Mouse (Mus musculus): ENCODE results near the gene Olfr1383. TPM values are rescaled to one million over a fixed set of nuclear protein-coding genes. Genes with fewer than 3 reads are reported as not detected.

Olfr1383 gene
- polyA plus RNA-seq (2015; fragmentation: Illumina TruSeq; extraction: RNeasy Lipid Tissue Mini Kit (QIAGEN cat#74804); ENCODE audit: insufficient read depth, low read depth, low replicate concordance), result not detected

DNA sequence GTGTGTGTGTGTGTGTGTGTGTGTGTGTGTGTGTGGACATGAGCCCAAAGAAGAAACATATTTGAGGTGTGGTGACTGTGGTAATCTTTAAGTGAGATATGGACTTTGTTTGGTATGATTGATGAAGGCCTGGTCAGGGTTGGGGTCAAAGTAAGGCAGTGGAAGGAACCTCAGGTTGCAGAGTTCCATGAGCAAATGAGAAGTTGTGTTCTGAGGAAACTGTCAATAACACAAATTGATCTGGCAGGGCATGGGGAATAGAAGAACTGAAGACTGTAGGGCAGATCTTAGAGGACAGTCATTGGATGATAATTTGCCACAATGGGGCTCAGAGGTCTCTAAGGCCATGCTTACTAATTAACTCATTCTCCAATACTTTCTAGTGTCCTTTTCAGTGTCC is at the start of gene Olfr1383:
TSS of gene Olfr1383 (plus strand) at position 301 of the 400 bp plus-strand sequence.

DNA sequence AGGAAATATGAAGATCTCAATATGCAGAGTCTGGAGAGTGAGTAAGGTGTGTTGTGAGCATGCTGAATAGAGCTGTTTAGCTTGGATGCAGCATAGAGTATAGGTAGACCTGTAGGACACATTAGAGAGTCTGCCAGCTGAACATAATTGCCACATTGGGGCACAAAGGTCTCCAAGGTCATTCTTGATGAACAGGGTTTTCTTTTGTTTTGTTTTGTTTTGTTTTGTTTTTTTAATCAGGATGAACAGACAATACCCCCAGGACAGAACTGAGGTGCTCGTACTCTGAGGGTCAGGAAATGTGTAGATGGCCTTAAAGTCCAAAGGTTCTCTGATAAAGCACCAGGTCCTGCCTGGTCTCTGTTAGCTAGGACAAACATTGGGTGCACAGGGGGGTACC is 30.7 kb upstream of the Olfr1383 start, which contains the start of gene Olfr1385:
TSS of gene Olfr1385 (plus strand) at position 301 of the 400 bp plus-strand sequence.

DNA sequence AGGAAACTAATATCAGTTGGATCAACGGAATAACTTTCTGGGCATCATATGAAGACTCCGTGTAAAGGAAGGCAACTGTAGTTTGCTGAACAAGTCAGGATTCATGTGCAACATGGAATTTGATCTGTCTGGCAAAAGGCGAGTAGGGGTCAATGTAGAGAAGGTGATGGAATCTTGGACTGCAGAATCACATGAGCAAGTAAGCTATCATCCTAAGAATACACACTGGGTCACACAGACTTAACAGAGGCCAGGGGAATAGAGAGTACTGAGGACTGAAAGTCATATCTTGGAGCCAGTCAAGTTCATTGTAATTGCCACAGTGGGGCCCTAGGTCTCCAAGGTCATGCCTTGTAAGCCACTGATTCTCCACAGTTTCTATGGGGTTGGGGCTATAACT is 8.5 kb downstream of the Olfr1383 start, which contains the start of gene Olfr1382:
TSS of gene Olfr1382 (plus strand) at position 301 of the 400 bp plus-strand sequence.

DNA sequence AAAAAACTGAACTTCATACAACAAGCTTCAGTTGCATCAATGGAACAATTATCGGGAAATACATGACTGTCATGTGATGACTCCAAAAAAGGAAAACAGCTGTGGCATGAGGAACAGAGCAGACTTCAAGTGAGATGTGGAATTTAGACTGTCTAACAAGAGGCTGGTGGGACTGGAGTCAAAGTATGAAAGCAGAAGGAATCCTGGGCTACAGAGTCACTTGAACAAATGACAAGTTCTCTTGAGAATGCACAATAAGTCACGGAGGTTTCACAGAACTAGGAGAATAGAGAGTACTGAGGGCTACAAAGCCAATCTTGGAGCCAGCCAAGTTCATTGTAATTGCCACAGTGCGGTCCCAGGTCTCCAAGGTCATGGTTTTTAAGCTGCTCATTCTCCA is 23.7 kb downstream of the Olfr1383 start, which contains the start of gene Olfr1381:
TSS of gene Olfr1381 (plus strand) at position 301 of the 400 bp plus-strand sequence.

DNA sequence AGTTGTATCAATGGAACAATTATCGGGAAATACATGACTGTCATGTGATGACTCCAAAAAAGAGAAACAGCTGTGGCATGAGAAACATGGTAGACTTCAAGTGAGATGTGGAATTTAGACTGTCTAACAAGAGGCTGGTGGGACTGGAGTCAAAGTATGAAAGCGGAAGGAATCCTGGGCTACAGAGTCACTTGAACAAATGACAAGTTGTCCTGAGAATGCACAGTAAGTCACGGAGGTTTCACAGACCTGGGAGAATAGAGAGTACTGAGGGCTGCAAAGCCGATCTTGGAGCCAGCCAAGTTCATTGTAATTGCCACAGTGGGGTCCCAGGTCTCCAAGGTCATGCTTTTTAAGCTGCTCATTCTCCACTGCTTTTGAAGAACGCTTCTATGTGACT is 37.1 kb downstream of the Olfr1383 start, which contains the start of gene Olfr1380:
TSS of gene Olfr1380 (plus strand) at position 301 of the 400 bp plus-strand sequence.

Other genes with a start within 250 kb of the Olfr1383 start
- gene Olfr1393, start 241.3 kb upstream of the Olfr1383 start, polyA plus RNA-seq (2015; fragmentation: Illumina TruSeq; extraction: RNeasy Lipid Tissue Mini Kit (QIAGEN cat#74804); ENCODE audit: insufficient read depth, low read depth, low replicate concordance), result 0.37 TPM
- gene Olfr1392, start 234.4 kb upstream of the Olfr1383 start, polyA plus RNA-seq (2015; fragmentation: Illumina TruSeq; extraction: RNeasy Lipid Tissue Mini Kit (QIAGEN cat#74804); ENCODE audit: insufficient read depth, low read depth, low replicate concordance), result not detected
- not detected for gene Olfr10, start 214.9 kb upstream of the Olfr1383 start, polyA plus RNA-seq (2015; fragmentation: Illumina TruSeq; extraction: RNeasy Lipid Tissue Mini Kit (QIAGEN cat#74804); ENCODE audit: insufficient read depth, low read depth, low replicate concordance)
- not detected for gene Olfr1391, start 196.9 kb upstream of the Olfr1383 start, polyA plus RNA-seq (2015; fragmentation: Illumina TruSeq; extraction: RNeasy Lipid Tissue Mini Kit (QIAGEN cat#74804); ENCODE audit: insufficient read depth, low read depth, low replicate concordance)
- gene Olfr1390, start 184.5 kb upstream of the Olfr1383 start, polyA plus RNA-seq (2015; fragmentation: Illumina TruSeq; extraction: RNeasy Lipid Tissue Mini Kit (QIAGEN cat#74804); ENCODE audit: insufficient read depth, low read depth, low replicate concordance), result not detected
- not detected for gene Olfr1389, start 96.6 kb upstream of the Olfr1383 start, polyA plus RNA-seq (2015; fragmentation: Illumina TruSeq; extraction: RNeasy Lipid Tissue Mini Kit (QIAGEN cat#74804); ENCODE audit: insufficient read depth, low read depth, low replicate concordance)
- not detected for gene Olfr1388, start 83.0 kb upstream of the Olfr1383 start, polyA plus RNA-seq (2015; fragmentation: Illumina TruSeq; extraction: RNeasy Lipid Tissue Mini Kit (QIAGEN cat#74804); ENCODE audit: insufficient read depth, low read depth, low replicate concordance)
- not detected for gene Olfr1387, start 64.3 kb upstream of the Olfr1383 start, polyA plus RNA-seq (2015; fragmentation: Illumina TruSeq; extraction: RNeasy Lipid Tissue Mini Kit (QIAGEN cat#74804); ENCODE audit: insufficient read depth, low read depth, low replicate concordance)
- not detected for gene Olfr1386, start 54.6 kb upstream of the Olfr1383 start, polyA plus RNA-seq (2015; fragmentation: Illumina TruSeq; extraction: RNeasy Lipid Tissue Mini Kit (QIAGEN cat#74804); ENCODE audit: insufficient read depth, low read depth, low replicate concordance)
- gene Olfr1385, start 30.6 kb upstream of the Olfr1383 start, polyA plus RNA-seq (2015; fragmentation: Illumina TruSeq; extraction: RNeasy Lipid Tissue Mini Kit (QIAGEN cat#74804); ENCODE audit: insufficient read depth, low read depth, low replicate concordance), result not detected
- not detected for gene Olfr1384, start 12.9 kb upstream of the Olfr1383 start, polyA plus RNA-seq (2015; fragmentation: Illumina TruSeq; extraction: RNeasy Lipid Tissue Mini Kit (QIAGEN cat#74804); ENCODE audit: insufficient read depth, low read depth, low replicate concordance)
- gene Olfr1382, start 8.6 kb downstream of the Olfr1383 start, polyA plus RNA-seq (2015; fragmentation: Illumina TruSeq; extraction: RNeasy Lipid Tissue Mini Kit (QIAGEN cat#74804); ENCODE audit: insufficient read depth, low read depth, low replicate concordance), result not detected
- not detected for gene Olfr1381, start 23.8 kb downstream of the Olfr1383 start, polyA plus RNA-seq (2015; fragmentation: Illumina TruSeq; extraction: RNeasy Lipid Tissue Mini Kit (QIAGEN cat#74804); ENCODE audit: insufficient read depth, low read depth, low replicate concordance)
- gene Olfr1380, start 37.2 kb downstream of the Olfr1383 start, polyA plus RNA-seq (2015; fragmentation: Illumina TruSeq; extraction: RNeasy Lipid Tissue Mini Kit (QIAGEN cat#74804); ENCODE audit: insufficient read depth, low read depth, low replicate concordance), result not detected
- 5.3 TPM for gene Flt4, start 89.6 kb downstream of the Olfr1383 start, polyA plus RNA-seq (2015; fragmentation: Illumina TruSeq; extraction: RNeasy Lipid Tissue Mini Kit (QIAGEN cat#74804); ENCODE audit: insufficient read depth, low read depth, low replicate concordance)
- not detected for gene Scgb3a1, start 144.0 kb downstream of the Olfr1383 start, polyA plus RNA-seq (2015; fragmentation: Illumina TruSeq; extraction: RNeasy Lipid Tissue Mini Kit (QIAGEN cat#74804); ENCODE audit: insufficient read depth, low read depth, low replicate concordance)
- gene Cnot6, start 193.1 kb downstream of the Olfr1383 start, polyA plus RNA-seq (2015; fragmentation: Illumina TruSeq; extraction: RNeasy Lipid Tissue Mini Kit (QIAGEN cat#74804); ENCODE audit: insufficient read depth, low read depth, low replicate concordance), result 10.2 TPM